Mouse (Mus musculus) kidney, embryonic 16.5 days (tissue): ENCODE results near the gene Gatad2a. TPM values are rescaled to one million over a fixed set of nuclear protein-coding genes. Genes with fewer than 3 reads are reported as not detected.

Source experiments
- ATAC-seq: fragments of 200-750 bp; cut with Nextera tagmentation; 2 replicates; pipeline ENCODE4 v1.8.0; 2017; ENCODE audit warnings: moderate TSS enrichment; ENCODE audit not compliant: low FRiP score, low TSS enrichment
- H3K27ac ChIP-seq: fragments of 300-500 bp; sonication (generic); 2 replicates; pipeline ENCODE4 v1.5.1; 2014; ENCODE audit warnings: low read length
- H3K27me3 ChIP-seq: fragments of 300-500 bp; sonication (generic); 2 replicates; pipeline ENCODE4 v1.6.1; 2014; ENCODE audit warnings: low read length, control low read depth, mixed read lengths; ENCODE audit not compliant: insufficient read depth
- H3K36me3 ChIP-seq: fragments of 300-500 bp; sonication (generic); 2 replicates; pipeline ENCODE4 v1.6.1; 2014; ENCODE audit warnings: low read length, control low read depth, mixed read lengths; ENCODE audit not compliant: insufficient read depth
- H3K4me1 ChIP-seq: fragments of 300-500 bp; sonication (generic); 2 replicates; pipeline ENCODE4 v1.6.1; 2014; ENCODE audit warnings: low read length, control low read depth, mixed read lengths; ENCODE audit not compliant: insufficient read depth
- H3K4me2 ChIP-seq: fragments of 300-500 bp; sonication (generic); replicated peaks from 2 replicates; pipeline ENCODE4 v1.6.1; 2014; ENCODE audit warnings: low read depth, low read length
- H3K4me3 ChIP-seq: fragments of 300-500 bp; sonication (generic); 2 replicates; pipeline ENCODE4 v1.5.1; 2014; ENCODE audit warnings: mild to moderate bottlenecking, low read length
- H3K9ac ChIP-seq: fragments of 300-500 bp; sonication (generic); replicated peaks from 2 replicates; pipeline ENCODE4 v1.6.1; 2014; ENCODE audit warnings: low read length
- H3K9me3 ChIP-seq: fragments of 300-500 bp; sonication (generic); 2 replicates; pipeline ENCODE4 v1.6.1; 2016; ENCODE audit warnings: low read length, control low read depth
- WGBS: fragments of 180-500 bp; shearing (Covaris S2); extraction: QIAGEN DNeasy Blood & Tissue Kit; methylation state at CpG from one replicate; pipeline ENCODE4 v1.1.7; 2014; 5-methylcytosine and 5-hydroxymethylcytosine counted together
- polyA plus RNA-seq: library from polyadenylated mRNA; unstranded; fragments of >200 nt; fragmentation: Nextera tagmentation; extraction: Ambion mirVana; gene quantifications from 2 replicates; pipeline ENCODE4 v1.2.1, GENCODE M21; 2015

The Gatad2a gene
- polyA plus RNA-seq, 1 experiment from 2014 or later: 40.6 TPM

DNA sequence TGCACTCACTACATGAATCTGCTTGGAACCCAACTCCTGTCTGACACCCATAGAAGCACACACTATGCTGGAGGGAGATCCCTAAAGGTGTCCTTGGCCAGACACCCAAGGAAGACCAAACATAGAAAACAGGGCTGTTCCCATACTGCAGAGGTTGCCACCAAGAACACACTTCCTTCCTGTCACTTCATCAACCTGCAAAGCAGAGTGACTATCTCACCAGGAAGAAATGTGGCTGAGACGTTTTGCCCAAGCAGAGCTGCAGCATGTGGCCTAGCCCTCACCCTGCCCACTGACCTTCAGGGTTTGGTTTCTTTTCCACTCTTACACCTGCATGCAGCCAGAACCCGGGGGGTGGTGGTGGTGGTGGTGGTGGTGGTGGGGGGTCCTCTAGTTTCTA is 62.4 kb downstream of the Gatad2a start:
- H3K27me3 ChIP-seq: no peaks in the 10 kb centered on the region
- H3K36me3 ChIP-seq: peaks cover 19% of the 10 kb centered on the region; the same call in 1 of the 2 replicates
- H3K4me2 ChIP-seq: no peak overlapping the region
- WGBS: 74% methylated on average over 2 of the region's 2 CpGs
- H3K4me1 ChIP-seq: peaks cover 24% of the 10 kb centered on the region
- no peaks in the 10 kb centered on the region for H3K9me3 ChIP-seq
- no peak for ATAC-seq
- no peak overlapping the region for H3K9ac ChIP-seq
- H3K4me3 ChIP-seq: no peak overlapping the region
- H3K27ac ChIP-seq: no peak overlapping the region

DNA sequence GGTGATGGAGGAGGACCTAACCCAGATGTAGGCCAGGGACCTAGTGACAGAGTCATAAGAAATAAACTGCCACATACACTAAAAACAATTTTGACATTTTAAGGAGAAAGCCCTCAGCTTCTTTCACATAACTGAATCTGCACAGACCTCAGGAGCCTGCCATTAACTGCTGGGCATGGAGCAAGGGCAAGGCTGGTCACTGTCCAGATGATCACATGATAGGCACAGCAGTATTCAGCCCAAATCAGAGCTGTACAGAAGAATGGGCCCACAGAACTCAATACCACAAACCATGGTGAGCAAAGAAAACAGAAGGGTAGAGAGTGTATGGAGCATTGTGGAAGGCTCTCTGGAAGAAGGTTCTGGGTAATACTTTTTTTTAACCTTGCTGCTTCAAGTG is 69.3 kb downstream of the Gatad2a start:
- no peak for ATAC-seq
- no peak overlapping the region for H3K27ac ChIP-seq
- no peak overlapping the region for H3K4me3 ChIP-seq
- H3K4me2 ChIP-seq: no peak overlapping the region
- no peaks in the 10 kb centered on the region for H3K27me3 ChIP-seq
- no peaks in the 10 kb centered on the region for H3K9me3 ChIP-seq
- no peaks in the 10 kb centered on the region for H3K4me1 ChIP-seq
- no peak overlapping the region for H3K9ac ChIP-seq
- H3K36me3 ChIP-seq: peaks cover 3% of the 10 kb centered on the region; the same call in 1 of the 2 replicates

DNA sequence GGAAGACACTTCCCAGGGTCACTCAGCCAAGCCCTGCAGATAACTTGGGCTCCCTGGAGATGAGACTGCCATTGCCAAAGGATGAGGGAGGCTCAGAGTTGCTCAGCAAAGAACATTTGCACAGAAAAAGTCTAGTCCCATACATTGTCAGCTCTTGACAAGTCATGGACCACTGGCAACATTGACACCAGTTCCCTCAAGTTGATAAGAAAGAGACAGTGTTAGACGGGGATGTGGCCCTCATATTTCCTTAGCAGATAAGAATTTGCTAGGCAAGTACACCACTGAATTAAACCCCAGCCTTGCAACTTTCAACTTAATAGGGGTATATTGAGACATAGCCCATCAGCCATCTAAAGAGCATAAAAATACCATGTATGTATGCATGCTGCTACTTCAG is 72.2 kb downstream of the Gatad2a start:
- Histone ChIP-seq H3K4me2 (no peak overlapping the region), H3K9ac (no peak overlapping the region), H3K27me3 (no peaks in the 10 kb centered on the region), H3K9me3 (no peaks in the 10 kb centered on the region), H3K4me3 (no peak overlapping the region), H3K36me3 (no peaks in the 10 kb centered on the region; the same call in 1 of the 2 replicates), H3K27ac (no peak overlapping the region), H3K4me1 (peaks cover 18% of the 10 kb centered on the region)
- no peak for ATAC-seq
- WGBS: 83% methylated on average over 1 of the region's 1 CpGs

DNA sequence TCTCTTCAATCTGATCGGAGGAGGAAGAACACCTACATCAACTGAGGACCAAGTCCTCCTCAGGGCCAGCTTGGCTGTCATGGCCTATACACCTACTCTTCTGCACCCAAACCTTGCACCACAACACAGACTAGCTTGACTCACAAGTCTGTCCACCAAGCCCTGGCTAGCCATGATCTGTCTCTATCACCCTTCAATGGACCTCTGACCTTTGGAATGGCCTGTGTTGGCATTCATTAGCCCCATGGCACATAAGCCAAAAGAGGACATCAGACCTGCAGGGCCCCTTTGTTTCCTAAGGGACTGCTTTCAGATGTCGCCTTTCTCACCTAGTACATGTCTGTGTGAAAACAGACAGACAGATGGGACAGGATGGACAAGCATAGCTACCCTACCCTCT is 75.0 kb downstream of the Gatad2a start:
- H3K27ac ChIP-seq: peak overlapping the region; percentile 80
- 88% methylated on average over 2 of the region's 2 CpGs for WGBS
- H3K27me3 ChIP-seq: no peaks in the 10 kb centered on the region
- no peaks in the 10 kb centered on the region for H3K9me3 ChIP-seq
- peaks cover 18% of the 10 kb centered on the region for H3K4me1 ChIP-seq
- no peak overlapping the region for H3K4me3 ChIP-seq
- peak overlapping the region; percentile 40 for H3K9ac ChIP-seq
- ATAC-seq: no peak
- no peak overlapping the region for H3K4me2 ChIP-seq
- peaks cover 17% of the 10 kb centered on the region for H3K36me3 ChIP-seq

DNA sequence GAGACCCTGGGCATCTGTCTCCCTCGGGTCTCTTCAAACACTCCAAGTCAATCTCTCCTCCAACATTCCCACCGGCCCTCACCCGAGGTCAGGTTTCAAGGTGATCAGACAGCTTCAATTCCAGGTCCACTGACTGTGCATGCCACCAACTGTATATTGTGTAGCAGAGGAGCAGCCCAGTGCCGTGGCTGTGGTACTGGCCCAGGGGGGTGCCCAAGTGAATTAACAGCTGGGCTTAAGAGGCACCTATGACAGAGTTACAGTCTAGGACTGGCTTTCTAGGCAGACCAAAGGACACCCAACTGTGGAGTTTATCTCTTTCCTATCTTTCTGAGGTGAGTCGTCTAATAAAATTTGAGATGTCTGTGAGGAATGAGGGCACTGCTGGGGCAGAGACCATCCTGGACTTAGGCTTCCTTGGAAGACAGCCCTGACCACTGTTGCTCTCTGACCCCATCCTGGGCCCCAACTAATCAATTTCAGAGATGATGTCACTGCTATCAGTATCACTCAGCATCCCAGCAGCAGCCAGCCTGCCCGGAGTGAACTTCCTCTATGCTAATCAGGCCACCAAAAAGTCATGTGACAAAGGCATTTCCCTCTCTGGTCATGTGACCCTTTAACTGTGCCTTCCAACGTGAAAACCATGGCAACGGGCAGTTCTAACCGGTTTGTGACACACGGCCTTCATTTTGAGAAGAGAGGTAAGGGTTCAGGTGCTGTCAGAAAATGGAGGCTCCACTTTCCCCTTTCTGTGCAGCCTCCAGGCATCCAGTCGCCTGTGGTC is 76.1 kb downstream of the Gatad2a start:
- H3K9me3 ChIP-seq: no peaks in the 10 kb centered on the region
- peak overlapping the region; percentile 40; the same call in 1 of the 2 replicates for H3K9ac ChIP-seq
- ATAC-seq: peak; percentile 42; the same call in 1 of the 2 replicates
- H3K36me3 ChIP-seq: peaks cover 23% of the 10 kb centered on the region
- 30% methylated on average over 11 of the region's 11 CpGs for WGBS
- peaks cover 18% of the 10 kb centered on the region for H3K4me1 ChIP-seq
- H3K4me3 ChIP-seq: no peak overlapping the region
- H3K27ac ChIP-seq: peak overlapping the region; percentile 80
- no peaks in the 10 kb centered on the region for H3K27me3 ChIP-seq
- peak overlapping the region; percentile 17; the same call in 1 of the 2 replicates for H3K4me2 ChIP-seq

DNA sequence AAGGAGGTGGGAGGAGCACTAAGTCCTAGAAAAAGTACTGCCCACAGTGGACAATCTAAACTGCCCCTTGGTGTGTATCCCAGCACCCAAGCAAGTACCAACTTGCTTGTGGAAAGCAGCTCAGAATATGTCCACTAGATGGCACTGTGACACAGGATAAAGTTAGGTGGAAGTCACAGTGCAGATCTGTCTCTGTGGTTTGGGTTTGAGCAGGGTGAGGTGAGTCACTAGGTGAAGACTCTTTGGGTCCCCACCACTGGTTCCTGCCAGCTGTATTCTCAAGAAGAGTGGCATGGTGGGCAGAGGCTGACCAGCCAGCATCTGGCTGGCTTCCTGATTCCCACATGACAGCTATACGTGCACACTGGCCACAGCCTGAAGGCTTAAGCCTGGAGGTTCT is 77.2 kb downstream of the Gatad2a start:
- 45% methylated on average over 1 of the region's 1 CpGs for WGBS
- Histone ChIP-seq H3K4me3 (no peak overlapping the region), H3K4me1 (peaks cover 18% of the 10 kb centered on the region), H3K9ac (no peak overlapping the region), H3K27me3 (no peaks in the 10 kb centered on the region), H3K9me3 (no peaks in the 10 kb centered on the region), H3K4me2 (no peak overlapping the region), H3K36me3 (peaks cover 34% of the 10 kb centered on the region), H3K27ac (no peak overlapping the region; the same call in 1 of the 2 replicates)
- ATAC-seq: peak; percentile 49; the same call in 1 of the 2 replicates

DNA sequence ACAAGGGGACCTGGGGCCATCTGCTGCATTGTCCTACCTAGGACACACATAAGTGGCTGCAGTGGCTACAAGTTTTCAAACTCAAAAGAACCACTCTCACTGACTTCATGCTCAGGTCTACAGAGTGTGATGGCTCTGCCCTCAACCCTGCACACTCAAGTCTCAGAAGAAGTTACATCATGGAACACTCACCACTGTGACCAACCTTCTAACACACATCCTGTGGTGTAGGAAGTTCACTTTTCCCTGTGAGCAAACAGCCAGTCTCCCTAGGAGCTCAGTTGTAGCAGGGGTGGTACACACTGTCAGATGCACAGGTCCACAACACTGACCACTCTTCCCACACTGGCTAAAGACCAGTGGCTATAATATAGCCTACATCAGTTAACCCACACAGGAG is 77.7 kb downstream of the Gatad2a start:
- Histone ChIP-seq H3K27ac (no peak overlapping the region), H3K4me1 (peaks cover 18% of the 10 kb centered on the region), H3K36me3 (peaks cover 37% of the 10 kb centered on the region), H3K9me3 (no peaks in the 10 kb centered on the region), H3K27me3 (no peaks in the 10 kb centered on the region), H3K9ac (no peak overlapping the region), H3K4me3 (no peak overlapping the region), H3K4me2 (no peak overlapping the region)
- ATAC-seq: no peak

DNA sequence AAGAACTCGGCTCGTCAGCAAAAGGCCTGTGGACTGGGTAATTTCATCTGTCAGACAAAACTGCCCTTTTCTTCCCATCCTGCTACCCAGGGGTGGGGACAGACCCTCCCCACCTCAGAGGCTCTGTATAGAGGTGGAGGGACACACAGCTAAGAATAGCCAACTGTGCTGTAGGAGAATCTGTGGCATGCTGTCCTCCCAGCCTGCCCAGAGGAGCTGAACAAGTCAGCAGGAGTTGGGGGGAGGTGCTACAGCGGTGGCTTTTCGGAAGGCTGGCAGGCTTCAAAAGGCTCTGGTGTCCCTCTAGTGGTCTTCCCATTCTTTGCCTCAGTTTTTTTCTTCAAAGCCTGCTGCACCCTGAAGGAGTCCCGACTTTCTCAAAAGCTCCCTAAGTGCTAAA is 80.4 kb downstream of the Gatad2a start:
- 62% methylated on average over 5 of the region's 5 CpGs for WGBS
- no peak overlapping the region for H3K4me2 ChIP-seq
- no peaks in the 10 kb centered on the region for H3K27me3 ChIP-seq
- H3K9ac ChIP-seq: no peak overlapping the region
- peaks cover 65% of the 10 kb centered on the region for H3K36me3 ChIP-seq
- H3K4me3 ChIP-seq: no peak overlapping the region
- H3K27ac ChIP-seq: no peak overlapping the region
- H3K9me3 ChIP-seq: no peaks in the 10 kb centered on the region
- peaks cover 10% of the 10 kb centered on the region for H3K4me1 ChIP-seq
- ATAC-seq: no peak

DNA sequence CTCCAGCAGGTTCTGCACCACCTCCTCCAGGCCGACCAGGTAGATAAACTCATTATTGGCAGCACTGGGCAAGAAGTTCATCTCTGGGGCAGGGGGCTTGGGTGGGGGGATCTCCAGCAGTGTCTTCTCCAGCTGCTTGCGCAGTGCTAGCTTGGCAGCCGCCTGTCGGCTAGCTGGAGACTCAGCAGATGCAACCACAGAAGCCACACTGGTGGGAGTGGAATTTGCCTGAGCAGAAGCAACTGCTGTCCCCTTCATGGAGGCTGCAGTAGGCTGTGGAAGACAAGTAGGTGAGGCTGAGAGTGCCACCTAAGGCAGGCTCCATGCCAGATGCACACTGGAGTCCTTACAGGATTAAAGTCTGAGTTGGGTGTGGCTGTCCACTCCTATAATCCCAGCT is 81.7 kb downstream of the Gatad2a start:
- ATAC-seq: no peak
- Histone ChIP-seq H3K4me2 (no peak overlapping the region), H3K9ac (no peak overlapping the region), H3K27ac (no peak overlapping the region), H3K4me1 (no peaks in the 10 kb centered on the region), H3K36me3 (peaks cover 76% of the 10 kb centered on the region), H3K4me3 (no peak overlapping the region), H3K9me3 (no peaks in the 10 kb centered on the region), H3K27me3 (no peaks in the 10 kb centered on the region)
- 84% methylated on average over 4 of the region's 4 CpGs for WGBS

DNA sequence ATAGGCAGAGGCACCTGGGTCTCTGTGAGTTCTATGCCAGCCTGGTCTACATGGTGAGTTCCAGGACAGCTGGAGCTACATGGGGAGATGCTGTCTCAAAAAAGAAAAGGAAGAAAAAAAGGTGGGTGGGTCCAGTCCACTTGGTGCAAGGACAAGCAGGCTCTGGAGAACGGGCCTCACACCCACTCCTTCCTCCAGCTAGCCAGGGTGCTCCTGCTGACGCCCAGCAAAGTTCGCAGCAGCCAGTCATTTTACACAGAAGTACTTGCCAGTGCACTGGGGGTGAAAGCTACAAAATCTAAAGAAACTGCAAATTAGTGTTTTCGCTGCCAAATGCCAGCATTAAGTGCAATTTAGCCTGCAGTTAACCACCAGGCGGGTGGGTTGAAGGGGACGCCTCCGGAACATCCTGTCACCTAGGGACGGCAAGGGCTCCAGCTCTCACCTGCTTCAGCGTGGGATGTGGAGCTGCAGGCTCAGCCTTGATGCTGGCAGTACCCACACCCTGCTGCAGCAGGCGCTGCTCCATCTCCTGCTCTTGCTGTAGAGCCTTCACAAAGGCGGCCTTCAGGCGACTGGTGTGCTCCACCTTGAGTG is 83.6 kb downstream of the Gatad2a start:
- Histone ChIP-seq H3K9me3 (no peaks in the 10 kb centered on the region), H3K9ac (no peak overlapping the region), H3K27me3 (no peaks in the 10 kb centered on the region), H3K27ac (no peak overlapping the region), H3K4me2 (no peak overlapping the region), H3K4me3 (no peak overlapping the region), H3K36me3 (peaks cover 82% of the 10 kb centered on the region), H3K4me1 (no peaks in the 10 kb centered on the region)
- WGBS: 85% methylated on average over 12 of the region's 12 CpGs
- ATAC-seq: no peak
